Mouse (Mus musculus): Measurements from ENCODE around the gene Sergef. TPM values are rescaled to one million over a fixed set of nuclear protein-coding genes. Genes with fewer than 3 reads are reported as not detected.

Gene Sergef
- polyA plus RNA-seq, 1 experiment from 2014 or later: 18.5 TPM

DNA sequence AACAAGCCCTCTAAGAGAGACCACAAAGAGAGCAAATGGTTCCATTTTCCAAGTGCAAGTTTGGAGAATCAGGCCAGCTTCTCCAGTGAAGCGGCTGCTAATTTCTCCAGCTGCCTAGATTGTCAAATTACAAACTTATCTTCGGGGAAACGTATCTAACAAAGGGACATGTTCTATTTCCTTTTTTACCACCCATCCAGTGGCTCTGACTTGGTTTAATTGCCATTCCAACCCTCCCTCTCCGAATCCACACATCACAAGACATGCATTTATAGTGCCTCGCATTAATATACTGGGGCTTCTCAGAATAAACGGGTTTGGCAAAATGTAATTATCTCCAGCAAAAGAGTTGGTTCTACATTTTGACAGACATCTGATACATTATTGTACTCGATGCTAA is 88.4 kb downstream of the Sergef start:
- H3K4me2 ChIP-seq (replicated peaks): no peak overlapping the region
- peaks cover 27% of the 10 kb centered on the region for H3K4me1 ChIP-seq
- H3K9ac ChIP-seq (replicated peaks): no peak overlapping the region
- no peaks in the 10 kb centered on the region for H3K27me3 ChIP-seq
- H3K36me3 ChIP-seq: no peaks in the 10 kb centered on the region
- no peak overlapping the region for H3K4me3 ChIP-seq
- no peak for ATAC-seq (ENCODE audit: low FRiP score, low read depth)
- H3K9me3 ChIP-seq: no peaks in the 10 kb centered on the region
- no peak overlapping the region for H3K27ac ChIP-seq (replicated peaks)
- 80% methylated on average over 7 of the region's 7 CpGs for WGBS

DNA sequence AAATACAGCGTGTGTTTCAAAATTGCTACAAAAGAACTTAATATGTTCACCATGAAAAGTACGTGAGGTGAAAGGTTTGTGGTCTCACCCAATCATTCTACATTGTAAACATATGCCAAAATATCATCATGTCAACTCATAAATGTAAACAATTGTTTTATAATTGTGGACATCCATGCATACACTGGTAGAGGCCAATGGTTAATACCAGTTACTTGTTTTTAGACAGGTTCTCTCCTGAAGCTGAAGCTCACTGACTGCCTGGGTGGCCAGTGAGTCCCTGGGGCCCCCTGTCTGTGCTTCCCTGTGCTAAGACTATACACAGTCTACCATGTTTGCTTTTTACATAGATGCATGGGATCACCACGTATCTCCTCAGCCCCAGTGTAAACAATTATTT is 91.5 kb downstream of the Sergef start:
- Histone ChIP-seq H3K9ac (replicated peaks) (no peak overlapping the region), H3K4me1 (peaks cover 10% of the 10 kb centered on the region; the same call in 1 of the 2 replicates), H3K27me3 (no peaks in the 10 kb centered on the region), H3K4me3 (no peak overlapping the region), H3K9me3 (no peaks in the 10 kb centered on the region), H3K4me2 (replicated peaks) (no peak overlapping the region), H3K27ac (replicated peaks) (no peak overlapping the region), H3K36me3 (no peaks in the 10 kb centered on the region)
- no peak for ATAC-seq (ENCODE audit: low FRiP score, low read depth)
- WGBS: 90% methylated on average over 3 of the region's 3 CpGs

DNA sequence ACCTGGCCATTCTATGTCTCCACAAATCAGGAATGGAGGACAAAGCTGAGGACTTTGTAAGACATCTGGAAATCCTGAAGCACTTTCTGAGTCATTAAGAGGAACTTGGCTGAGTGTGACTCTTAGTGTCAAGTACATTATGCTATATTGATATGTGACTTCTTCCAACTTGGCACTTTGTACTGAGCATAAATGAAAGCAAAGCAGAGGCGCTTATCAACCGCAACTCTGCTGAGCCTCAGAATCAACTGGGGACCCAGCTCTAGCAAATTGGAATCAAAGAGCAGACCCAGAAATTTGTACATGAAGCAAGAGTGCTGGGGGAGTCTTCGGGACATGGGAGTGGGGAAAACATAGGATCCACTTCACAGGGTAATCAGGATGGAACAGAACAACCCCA is 92.0 kb downstream of the Sergef start:
- no peak for ATAC-seq (ENCODE audit: low FRiP score, low read depth)

DNA sequence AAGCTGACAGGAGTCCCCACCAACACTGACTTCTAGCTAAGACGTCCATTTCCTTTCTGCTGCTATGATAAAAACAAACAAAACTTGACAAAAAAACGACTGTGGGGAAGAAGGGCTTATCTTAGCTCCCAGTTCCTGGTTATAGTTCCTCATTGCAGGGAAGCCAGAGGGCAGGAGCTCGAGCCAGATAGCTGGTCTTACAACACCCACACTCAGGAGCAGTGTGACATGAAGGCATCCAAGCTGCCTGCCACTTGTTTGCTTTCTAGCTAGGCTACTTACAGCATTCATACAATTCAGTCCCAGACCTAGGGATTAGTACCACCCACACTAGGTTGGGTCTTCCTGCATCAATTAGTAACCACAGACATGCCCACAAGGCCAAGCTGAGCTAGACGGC is 93.1 kb downstream of the Sergef start:
- no peak overlapping the region for H3K4me2 ChIP-seq (replicated peaks)
- no peak for ATAC-seq (ENCODE audit: low FRiP score, low read depth)
- WGBS: 68% methylated on average over 4 of the region's 4 CpGs

More for the DNA sequence above, 92.0 kb downstream of the Sergef start:
- Histone ChIP-seq H3K27me3 (no peaks in the 10 kb centered on the region), H3K9ac (replicated peaks) (no peak overlapping the region), H3K27ac (replicated peaks) (no peak overlapping the region), H3K9me3 (no peaks in the 10 kb centered on the region), H3K4me2 (replicated peaks) (no peak overlapping the region), H3K36me3 (peaks cover 3% of the 10 kb centered on the region; the same call in 1 of the 2 replicates), H3K4me3 (no peak overlapping the region), H3K4me1 (peaks cover 10% of the 10 kb centered on the region; the same call in 1 of the 2 replicates)
- WGBS: 98% methylated on average over 3 of the region's 3 CpGs

DNA sequence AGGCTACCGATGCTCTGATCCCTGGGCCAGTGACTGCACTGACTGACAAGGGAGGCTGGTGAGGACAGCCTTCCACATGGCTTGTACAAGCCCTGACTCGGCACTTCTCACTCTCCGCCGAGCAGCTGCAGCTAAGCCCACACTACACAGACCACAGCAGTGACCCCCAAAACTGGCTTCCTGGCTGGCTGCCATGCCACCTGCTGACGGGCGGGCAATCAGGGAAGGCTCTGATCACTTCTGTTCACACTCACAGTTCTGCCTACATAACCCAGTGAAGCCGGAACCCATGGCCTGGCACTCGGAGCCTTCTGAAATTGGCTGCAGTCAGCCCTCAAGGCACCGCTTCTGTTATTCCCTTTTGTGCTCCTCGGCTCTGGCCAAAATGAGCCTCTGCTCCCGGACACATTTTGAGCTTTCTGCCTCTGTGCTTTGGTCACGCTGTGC is 95.4 kb downstream of the Sergef start:
- no peak for ATAC-seq (ENCODE audit: low FRiP score, low read depth)
- no peak overlapping the region for H3K27ac ChIP-seq (replicated peaks)

More for the DNA sequence above, 93.1 kb downstream of the Sergef start:
- H3K27me3 ChIP-seq: no peaks in the 10 kb centered on the region
- no peak overlapping the region for H3K4me3 ChIP-seq
- no peaks in the 10 kb centered on the region for H3K9me3 ChIP-seq
- H3K9ac ChIP-seq (replicated peaks): no peak overlapping the region
- H3K27ac ChIP-seq (replicated peaks): no peak overlapping the region
- H3K4me1 ChIP-seq: 0 out of 2 replicates have a peak, but pooled peaks cover under 1% of the 10 kb centered on the region
- peaks cover 8% of the 10 kb centered on the region; the same call in 1 of the 2 replicates for H3K36me3 ChIP-seq

DNA sequence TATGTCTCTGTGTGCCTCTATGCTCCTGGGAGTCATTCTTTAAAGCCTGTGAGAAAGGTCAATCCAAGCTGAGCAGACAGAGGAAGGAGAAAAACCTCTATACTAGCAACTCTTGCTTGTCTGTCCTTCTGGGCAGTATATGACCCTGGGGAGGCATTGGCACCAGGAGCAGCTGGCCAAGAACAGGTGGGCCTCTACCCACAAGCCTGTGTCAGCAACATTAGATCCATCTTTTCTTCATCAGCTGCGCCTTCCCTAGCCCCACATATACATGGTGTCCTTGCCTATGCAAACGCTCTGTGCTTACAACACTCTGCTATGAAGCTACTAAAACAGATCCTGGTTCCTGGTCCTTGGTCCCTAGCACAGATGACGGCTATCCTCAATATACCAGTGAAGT is 97.5 kb downstream of the Sergef start:
- 88% methylated on average over 3 of the region's 3 CpGs for WGBS
- H3K4me1 ChIP-seq: no peaks in the 10 kb centered on the region
- H3K9ac ChIP-seq (replicated peaks): no peak overlapping the region
- ATAC-seq (ENCODE audit: low FRiP score, low read depth): no peak
- H3K27ac ChIP-seq (replicated peaks): no peak overlapping the region
- peaks cover 8% of the 10 kb centered on the region; the same call in 1 of the 2 replicates for H3K36me3 ChIP-seq
- no peaks in the 10 kb centered on the region for H3K9me3 ChIP-seq
- H3K4me3 ChIP-seq: no peak overlapping the region
- no peaks in the 10 kb centered on the region for H3K27me3 ChIP-seq
- no peak overlapping the region for H3K4me2 ChIP-seq (replicated peaks)

More for the DNA sequence above, 95.4 kb downstream of the Sergef start:
- Histone ChIP-seq H3K36me3 (peaks cover 8% of the 10 kb centered on the region; the same call in 1 of the 2 replicates), H3K4me3 (no peak overlapping the region), H3K9me3 (no peaks in the 10 kb centered on the region), H3K9ac (replicated peaks) (no peak overlapping the region), H3K4me2 (replicated peaks) (no peak overlapping the region), H3K4me1 (no peaks in the 10 kb centered on the region), H3K27me3 (no peaks in the 10 kb centered on the region)
- WGBS: 87% methylated on average over 12 of the region's 12 CpGs

DNA sequence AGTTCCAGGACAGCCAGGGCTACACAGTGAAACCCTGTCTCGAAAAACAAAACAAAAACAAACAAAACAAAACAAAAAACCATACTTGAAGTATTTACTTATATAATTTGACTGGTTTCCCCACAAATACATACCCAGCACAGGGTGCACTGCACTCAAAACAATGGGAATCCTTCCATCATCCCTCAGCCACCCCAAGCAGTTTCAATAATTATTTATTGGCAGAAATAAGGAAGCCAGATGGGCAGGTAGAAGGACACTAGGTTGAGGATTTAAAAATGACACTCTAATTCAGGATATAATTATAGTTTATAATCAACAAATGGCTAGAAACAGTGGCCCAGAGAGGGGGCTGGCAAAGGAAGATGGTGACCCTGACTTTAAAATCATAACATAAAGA is 99.0 kb downstream of the Sergef start:
- Histone ChIP-seq H3K4me3 (no peak overlapping the region), H3K4me2 (replicated peaks) (no peak overlapping the region), H3K4me1 (peaks cover 7% of the 10 kb centered on the region), H3K27me3 (no peaks in the 10 kb centered on the region), H3K36me3 (peaks cover 8% of the 10 kb centered on the region; the same call in 1 of the 2 replicates), H3K27ac (replicated peaks) (no peak overlapping the region), H3K9me3 (no peaks in the 10 kb centered on the region), H3K9ac (replicated peaks) (no peak overlapping the region)
- no peak for ATAC-seq (ENCODE audit: low FRiP score, low read depth)
- 70% methylated on average over 1 of the region's 1 CpGs for WGBS

DNA sequence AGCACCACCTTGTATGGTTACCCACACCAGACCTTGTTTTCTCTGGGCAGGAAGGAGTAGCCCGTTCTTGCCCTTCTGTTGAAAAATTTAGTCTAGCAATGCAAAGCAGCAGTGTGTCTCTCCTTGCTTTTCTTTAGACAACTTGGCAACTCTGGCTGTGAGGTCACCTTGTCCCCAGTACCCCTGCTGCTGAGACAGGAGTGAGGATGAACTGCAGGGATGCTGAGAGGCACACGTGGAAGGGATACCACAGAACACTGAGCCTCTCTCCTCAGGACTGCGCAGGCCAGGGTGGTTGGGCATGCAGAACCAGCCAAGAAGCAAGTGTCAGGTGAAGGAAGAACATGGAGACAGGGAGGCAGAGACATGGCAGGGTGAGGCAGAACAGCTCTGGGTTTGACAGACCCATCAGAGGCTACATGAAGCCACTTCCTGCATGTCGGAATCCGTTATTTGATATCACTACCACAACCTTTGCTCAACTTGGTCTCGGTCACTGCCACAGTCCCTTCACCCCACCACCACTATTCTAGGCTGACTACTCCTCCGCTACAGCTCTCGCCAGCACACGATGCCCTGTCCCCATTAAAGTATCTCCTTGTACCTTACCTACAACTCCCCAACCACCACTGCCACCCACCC is 103.0 kb downstream of the Sergef start:
- Histone ChIP-seq H3K27me3 (no peaks in the 10 kb centered on the region), H3K4me1 (peaks cover 24% of the 10 kb centered on the region), H3K9ac (replicated peaks) (no peak overlapping the region), H3K9me3 (no peaks in the 10 kb centered on the region), H3K36me3 (no peaks in the 10 kb centered on the region), H3K4me3 (no peak overlapping the region), H3K27ac (replicated peaks) (no peak overlapping the region), H3K4me2 (replicated peaks) (no peak overlapping the region)
- WGBS: 87% methylated on average over 9 of the region's 9 CpGs
- no peak for ATAC-seq (ENCODE audit: low FRiP score, low read depth)

DNA sequence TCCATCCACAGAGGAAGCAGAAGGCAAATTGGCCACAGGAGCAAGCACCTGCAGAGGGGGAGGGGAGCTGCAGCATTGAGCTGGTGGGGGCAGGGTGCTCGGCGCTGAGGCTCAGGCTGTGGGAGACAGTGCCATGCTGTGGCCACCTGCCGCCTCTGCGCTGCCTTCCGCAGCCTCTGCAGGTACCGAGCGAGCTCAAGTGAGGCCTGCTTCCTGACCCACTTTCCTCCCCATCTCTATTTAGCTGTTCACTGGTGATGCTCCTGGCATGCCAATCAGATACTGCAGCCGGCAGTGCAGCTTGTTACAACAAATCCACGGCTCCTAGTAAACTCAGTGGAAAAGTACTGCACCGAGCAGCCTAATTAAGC is 104.2 kb downstream of the Sergef start:
- H3K9me3 ChIP-seq: no peaks in the 10 kb centered on the region
- H3K9ac ChIP-seq (replicated peaks): no peak overlapping the region
- WGBS: 18% methylated on average over 10 of the region's 10 CpGs
- H3K4me3 ChIP-seq: no peak overlapping the region
- ATAC-seq (ENCODE audit: low FRiP score, low read depth): peak; percentile 90
- no peaks in the 10 kb centered on the region for H3K27me3 ChIP-seq
- peaks cover 24% of the 10 kb centered on the region for H3K4me1 ChIP-seq
- no peaks in the 10 kb centered on the region for H3K36me3 ChIP-seq
- 0 out of 2 replicates have a peak overlapping the region, but pooled peaks have one; percentile 26 for H3K27ac ChIP-seq (replicated peaks)
- H3K4me2 ChIP-seq (replicated peaks): peak overlapping the region; percentile 15

DNA sequence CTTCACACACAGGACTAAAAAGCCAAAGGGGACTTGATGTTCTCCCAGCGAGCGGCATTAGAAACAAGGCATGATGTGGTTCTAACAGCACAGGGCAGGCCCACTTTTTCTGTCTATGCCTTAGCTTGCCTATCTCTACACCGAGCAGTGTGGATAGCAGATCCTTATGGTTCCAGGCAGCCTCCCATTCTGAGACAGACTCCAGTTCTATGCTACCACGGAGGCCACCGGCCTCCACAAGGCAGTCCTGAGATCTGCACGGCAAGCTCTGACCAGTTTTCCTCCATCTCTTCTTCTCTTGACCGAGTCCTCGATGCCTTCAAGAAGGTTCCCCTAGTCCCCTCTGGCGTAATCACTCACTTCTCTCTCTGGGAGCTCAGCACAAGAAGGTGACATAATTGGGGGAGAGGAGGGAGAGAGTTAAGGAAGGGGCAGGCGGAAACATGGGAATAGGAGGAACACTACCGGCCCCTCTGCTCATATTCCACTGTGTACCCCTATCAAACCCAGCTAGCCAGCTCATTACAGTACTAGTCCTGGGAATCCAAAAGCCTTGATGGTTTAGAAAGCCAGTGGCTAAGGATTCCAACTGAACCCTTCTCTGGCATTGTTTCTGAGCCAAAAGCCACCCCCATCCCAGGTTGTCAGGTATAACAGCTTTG is 104.7 kb downstream of the Sergef start:
- no peaks in the 10 kb centered on the region for H3K9me3 ChIP-seq
- H3K27me3 ChIP-seq: no peaks in the 10 kb centered on the region
- no peak overlapping the region for H3K4me3 ChIP-seq
- 0 out of 2 replicates have a peak overlapping the region, but pooled peaks have one; percentile 26 for H3K27ac ChIP-seq (replicated peaks)
- peaks cover 24% of the 10 kb centered on the region for H3K4me1 ChIP-seq
- H3K4me2 ChIP-seq (replicated peaks): peak overlapping the region; percentile 15; the same call in 1 of the 2 replicates
- H3K36me3 ChIP-seq: no peaks in the 10 kb centered on the region
- ATAC-seq (ENCODE audit: low FRiP score, low read depth): 0 out of 2 replicates have a peak, but pooled peaks have one; percentile 9
- WGBS: 77% methylated on average over 11 of the region's 11 CpGs
- no peak overlapping the region for H3K9ac ChIP-seq (replicated peaks)

DNA sequence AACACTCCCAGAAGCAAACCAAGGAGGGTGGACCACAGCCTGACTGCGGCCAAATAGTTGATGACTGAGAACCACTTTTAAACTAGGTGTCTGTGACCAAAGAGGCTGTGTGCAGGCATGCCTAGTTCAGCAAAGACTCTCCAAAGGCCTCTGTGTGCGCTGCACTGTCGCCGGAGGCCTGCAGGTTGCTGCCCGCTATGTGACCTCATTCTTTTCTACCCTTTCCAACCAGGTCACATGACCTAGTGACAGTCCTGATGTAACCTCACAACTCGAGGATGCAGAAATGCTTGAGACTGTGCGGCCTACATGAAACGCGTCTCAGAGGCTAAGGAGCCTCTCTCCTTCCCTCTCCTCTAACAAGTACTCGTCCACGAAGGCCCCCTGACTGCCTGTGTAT is 106.1 kb downstream of the Sergef start:
- Histone ChIP-seq H3K9ac (replicated peaks) (no peak overlapping the region), H3K27ac (replicated peaks) (no peak overlapping the region), H3K36me3 (no peaks in the 10 kb centered on the region), H3K4me2 (replicated peaks) (no peak overlapping the region), H3K9me3 (no peaks in the 10 kb centered on the region), H3K4me1 (peaks cover 24% of the 10 kb centered on the region), H3K4me3 (no peak overlapping the region), H3K27me3 (no peaks in the 10 kb centered on the region)
- ATAC-seq (ENCODE audit: low FRiP score, low read depth): no peak
- 86% methylated on average over 11 of the region's 11 CpGs for WGBS

DNA sequence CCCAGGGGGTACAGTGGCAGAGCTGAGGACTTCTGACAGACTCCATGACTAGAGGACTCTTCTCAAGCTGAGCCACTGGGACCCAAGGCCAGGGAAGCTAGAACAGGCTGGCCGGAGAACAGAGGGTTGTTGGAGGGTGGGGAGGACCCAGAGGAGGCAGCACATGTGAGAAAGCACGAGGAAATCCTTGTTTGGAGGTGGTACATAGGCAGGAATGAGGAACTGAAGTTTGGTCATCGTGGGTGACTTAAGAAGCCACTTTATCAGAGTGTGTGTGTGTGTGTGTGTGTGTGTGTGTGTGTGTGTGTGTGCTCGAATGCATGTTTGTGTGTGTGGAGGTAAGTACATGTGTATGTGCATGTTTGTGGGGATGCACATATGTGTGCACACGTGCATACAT is 108.3 kb downstream of the Sergef start:
- no peaks in the 10 kb centered on the region for H3K36me3 ChIP-seq
- peaks cover 24% of the 10 kb centered on the region for H3K4me1 ChIP-seq
- ATAC-seq (ENCODE audit: low FRiP score, low read depth): no peak
- 89% methylated on average over 5 of the region's 5 CpGs for WGBS
- H3K9me3 ChIP-seq: no peaks in the 10 kb centered on the region
- H3K9ac ChIP-seq (replicated peaks): no peak overlapping the region
- H3K27ac ChIP-seq (replicated peaks): no peak overlapping the region
- no peak overlapping the region for H3K4me3 ChIP-seq
- H3K27me3 ChIP-seq: no peaks in the 10 kb centered on the region
- H3K4me2 ChIP-seq (replicated peaks): no peak overlapping the region

All from midbrain, embryonic 12.5 days (tissue).